Mouse (Mus musculus) midbrain, postnatal 0 days (tissue): ENCODE measurements around the gene Sipa1l1. TPM values are rescaled to one million over a fixed set of nuclear protein-coding genes. Genes with fewer than 3 reads are reported as not detected.
A peak's percentile ranks its signal among the peaks of the same experiment; 100 is the strongest.

Source experiments
- ATAC-seq: fragments of 200-750 bp; cut with Nextera tagmentation; 2 replicates; pipeline ENCODE4 v1.8.0; 2017; ENCODE audit warnings: moderate number of reproducible peaks, mild to moderate bottlenecking, moderate TSS enrichment, moderate library complexity; ENCODE audit not compliant: low FRiP score
- DNase-seq: peaks from one replicate; pipeline ENCODE4 v3.0.0-alpha.2; 2015; ENCODE audit warnings: low spot score
- H3K27ac ChIP-seq: fragments of 300-500 bp; sonication (generic); 2 replicates; pipeline ENCODE4 v1.5.1; 2014; ENCODE audit warnings: low read depth, mild to moderate bottlenecking, low read length, mixed read lengths
- H3K27me3 ChIP-seq: fragments of 300-500 bp; sonication (generic); 2 replicates; pipeline ENCODE4 v1.6.1; 2014; ENCODE audit warnings: low read length, control low read depth, mixed read lengths; ENCODE audit not compliant: insufficient read depth
- H3K36me3 ChIP-seq: fragments of 300-500 bp; sonication (generic); 2 replicates; pipeline ENCODE4 v1.6.1; 2014; ENCODE audit warnings: low read length, control low read depth, mixed read lengths; ENCODE audit not compliant: insufficient read depth
- H3K4me1 ChIP-seq: fragments of 300-500 bp; sonication (generic); 2 replicates; pipeline ENCODE4 v1.6.1; 2014; ENCODE audit warnings: mild to moderate bottlenecking, control low read depth, antibody characterized with exemption, low read length, mixed read lengths; ENCODE audit not compliant: insufficient read depth
- H3K4me2 ChIP-seq: fragments of 300-500 bp; sonication (generic); 2 replicates; pipeline ENCODE4 v1.6.1; 2014; ENCODE audit warnings: low read depth, mild to moderate bottlenecking, low read length, mixed read lengths; ENCODE audit not compliant: poor library complexity, severe bottlenecking
- H3K4me3 ChIP-seq: fragments of 300-500 bp; sonication (generic); 2 replicates; pipeline ENCODE4 v1.5.1; 2014; ENCODE audit warnings: low read depth, mild to moderate bottlenecking, low read length, moderate library complexity
- H3K9ac ChIP-seq: fragments of 300-500 bp; sonication (generic); replicated peaks from 2 replicates; pipeline ENCODE4 v1.6.1; 2014; ENCODE audit warnings: mild to moderate bottlenecking, low read length, moderate library complexity, mixed read lengths; ENCODE audit not compliant: poor library complexity, severe bottlenecking
- H3K9me3 ChIP-seq: fragments of 300-500 bp; sonication (generic); 2 replicates; pipeline ENCODE4 v1.6.1; 2016; ENCODE audit warnings: low read length, control low read depth
- CTCF ChIP-seq: IDR thresholded peaks from 2 replicates; pipeline ENCODE4 v1.5.1; 2016; ENCODE audit warnings: antibody characterized with exemption, mild to moderate bottlenecking
- WGBS: fragments of 180-500 bp; shearing (Covaris S2); extraction: QIAGEN DNeasy Blood & Tissue Kit; methylation state at CpG from one replicate; pipeline ENCODE4 v1.1.7; 2014; 5-methylcytosine and 5-hydroxymethylcytosine counted together
- polyA plus RNA-seq: library from polyadenylated mRNA; unstranded; fragments of >200 nt; fragmentation: Nextera tagmentation; extraction: Ambion mirVana; gene quantifications from 2 replicates; pipeline ENCODE4 v1.2.1, GENCODE M21; 2015
- total RNA-seq: library from RNA; depleted of rRNA; stranded (reverse); fragments of >200 nt; gene quantifications from 2 replicates; pipeline ENCODE4 v1.2.3, GENCODE M21; 2014

The Sipa1l1 gene
- total and polyA plus RNA-seq, 2 experiments from 2014 or later: 7.1 to 22.2 TPM

DNA sequence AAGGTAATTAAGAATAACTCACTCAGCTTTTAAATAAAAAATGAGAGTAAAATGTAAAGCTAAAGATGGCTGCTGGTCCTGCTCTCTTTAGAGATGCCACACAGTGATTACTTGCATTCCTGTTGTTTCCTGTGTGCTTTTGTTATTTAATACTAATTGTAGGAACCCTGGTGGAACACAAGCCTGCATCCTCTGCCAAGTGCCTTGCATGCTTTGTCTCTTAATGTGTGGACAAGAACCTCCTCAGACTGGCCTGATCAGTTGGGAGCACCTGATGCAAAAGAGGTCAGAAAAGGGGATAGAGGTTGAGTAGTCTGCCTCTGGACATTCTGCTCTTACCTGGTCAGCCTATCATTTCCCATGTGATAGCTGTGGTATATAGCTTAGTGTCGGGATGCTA, 107.5 kb downstream of the Sipa1l1 start:
- TF ChIP-seq CTCF: no peak
- Histone ChIP-seq H3K4me1 (no peaks in the 10 kb centered on the region), H3K27me3 (no peaks in the 10 kb centered on the region), H3K9me3 (no peaks in the 10 kb centered on the region), H3K4me2 (no peak overlapping the region), H3K9ac (no peak overlapping the region), H3K4me3 (no peak overlapping the region), H3K36me3 (no peaks in the 10 kb centered on the region), H3K27ac (no peak overlapping the region)
- WGBS: 100% methylated on average over 1 of the region's 1 CpGs
- DNase-seq (no peak), ATAC-seq (no peak)

DNA sequence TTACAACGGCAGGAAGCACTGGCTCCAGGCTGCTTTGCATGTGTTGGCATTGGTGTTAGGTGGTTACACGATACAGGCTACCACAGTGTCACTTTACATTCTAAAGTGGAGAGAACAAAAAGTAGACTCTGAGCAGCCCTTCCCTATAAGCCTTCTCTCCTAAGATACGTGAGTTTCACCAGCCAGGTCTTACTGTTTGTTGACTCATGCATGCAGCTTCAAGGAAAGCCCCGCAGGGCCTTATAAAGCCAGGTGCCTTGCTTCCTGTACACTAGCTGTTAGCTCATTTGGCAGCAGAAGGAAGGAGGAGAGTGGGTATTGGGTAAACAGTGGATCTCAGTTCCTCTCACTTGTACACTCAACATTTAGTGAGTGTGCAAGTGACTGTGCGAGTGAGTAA, 115.5 kb downstream of the Sipa1l1 start:
- H3K27me3 ChIP-seq: no peaks in the 10 kb centered on the region
- WGBS: 82% methylated on average over 5 of the region's 5 CpGs
- no peak for TF ChIP-seq CTCF
- H3K36me3 ChIP-seq: no peaks in the 10 kb centered on the region
- ATAC-seq: no peak
- H3K9me3 ChIP-seq: no peaks in the 10 kb centered on the region
- DNase-seq: no peak
- H3K27ac ChIP-seq: no peak overlapping the region
- no peak overlapping the region for H3K9ac ChIP-seq
- H3K4me3 ChIP-seq: no peak overlapping the region
- peaks cover 3% of the 10 kb centered on the region for H3K4me1 ChIP-seq
- H3K4me2 ChIP-seq: no peak overlapping the region

DNA sequence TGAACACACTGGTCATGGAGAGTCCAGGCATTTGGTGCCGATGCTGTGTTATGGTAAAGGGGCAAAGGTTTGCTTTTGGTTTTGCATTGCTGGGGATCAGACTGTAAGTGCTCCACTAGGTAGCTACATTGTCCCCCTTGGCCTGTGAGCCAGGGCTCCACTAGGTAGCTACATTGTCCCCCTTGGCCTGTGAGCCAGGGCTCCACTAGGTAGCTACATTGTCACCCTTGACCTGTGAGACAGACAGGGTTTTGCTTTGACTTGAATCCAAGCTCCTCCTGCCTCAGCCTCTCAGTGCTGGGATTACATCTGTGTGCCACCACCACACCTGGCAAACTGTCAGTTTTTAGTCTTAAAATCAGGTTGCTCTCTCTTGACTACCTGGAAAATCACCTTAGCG, 115.9 kb downstream of the Sipa1l1 start:
- peaks cover 3% of the 10 kb centered on the region for H3K4me1 ChIP-seq
- H3K4me3 ChIP-seq: no peak overlapping the region
- H3K36me3 ChIP-seq: no peaks in the 10 kb centered on the region
- 93% methylated on average over 2 of the region's 2 CpGs for WGBS
- H3K27ac ChIP-seq: no peak overlapping the region
- no peak overlapping the region for H3K9ac ChIP-seq
- H3K4me2 ChIP-seq: no peak overlapping the region
- no peak for DNase-seq
- no peaks in the 10 kb centered on the region for H3K9me3 ChIP-seq
- no peak for TF ChIP-seq CTCF
- no peak for ATAC-seq
- no peaks in the 10 kb centered on the region for H3K27me3 ChIP-seq

DNA sequence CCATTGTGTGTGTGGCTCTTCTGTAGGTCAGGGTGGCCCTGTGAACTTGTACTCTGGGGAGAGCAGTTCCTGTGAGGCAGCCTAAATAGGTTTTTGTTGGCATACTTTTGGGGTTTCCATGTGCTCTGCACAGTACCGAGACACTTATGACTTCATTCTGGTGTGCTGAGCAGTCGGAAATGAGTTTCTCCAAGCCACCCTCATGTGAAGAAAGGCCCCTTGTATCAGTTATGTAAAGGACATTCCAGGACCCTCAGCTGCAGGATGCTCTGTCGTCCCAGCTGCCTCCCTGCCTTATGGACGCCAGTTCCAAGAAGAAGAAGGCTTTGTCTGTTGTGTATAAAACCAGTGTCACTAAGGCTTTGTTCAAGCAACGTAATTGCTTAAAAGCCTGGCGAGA, 116.9 kb downstream of the Sipa1l1 start:
- Histone ChIP-seq H3K4me1 (peaks cover 3% of the 10 kb centered on the region), H3K27me3 (no peaks in the 10 kb centered on the region), H3K4me2 (no peak overlapping the region), H3K36me3 (no peaks in the 10 kb centered on the region), H3K4me3 (no peak overlapping the region), H3K9ac (no peak overlapping the region), H3K9me3 (no peaks in the 10 kb centered on the region), H3K27ac (no peak overlapping the region)
- DNase-seq (peak; percentile 40), ATAC-seq (no peak)
- WGBS: 43% methylated on average over 6 of the region's 6 CpGs
- no peak for TF ChIP-seq CTCF

DNA sequence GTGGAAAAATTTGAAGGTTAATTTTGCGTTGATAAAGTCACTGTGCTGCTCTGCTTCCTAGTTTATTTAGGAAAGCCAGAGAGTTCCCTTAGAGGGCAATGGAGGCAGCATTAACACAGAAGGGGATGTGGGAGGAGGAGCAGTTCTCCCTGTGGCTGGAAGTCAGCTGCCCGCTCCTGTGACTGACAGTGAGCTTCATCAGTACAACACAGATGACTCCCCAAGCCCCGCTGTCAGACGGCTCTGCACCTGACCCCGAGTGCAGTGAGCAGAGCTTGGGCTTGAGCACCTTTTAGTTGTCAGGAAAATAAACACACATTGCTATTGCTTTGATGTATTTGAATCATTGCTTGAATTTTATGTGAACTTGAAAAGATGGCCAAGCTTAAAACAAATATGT, 117.7 kb downstream of the Sipa1l1 start:
- Histone ChIP-seq H3K36me3 (no peaks in the 10 kb centered on the region), H3K9ac (no peak overlapping the region), H3K9me3 (no peaks in the 10 kb centered on the region), H3K27ac (no peak overlapping the region), H3K4me3 (no peak overlapping the region), H3K4me2 (no peak overlapping the region), H3K27me3 (no peaks in the 10 kb centered on the region), H3K4me1 (peaks cover 3% of the 10 kb centered on the region)
- DNase-seq (no peak), ATAC-seq (no peak)
- WGBS: 40% methylated on average over 5 of the region's 5 CpGs
- no peak for TF ChIP-seq CTCF

DNA sequence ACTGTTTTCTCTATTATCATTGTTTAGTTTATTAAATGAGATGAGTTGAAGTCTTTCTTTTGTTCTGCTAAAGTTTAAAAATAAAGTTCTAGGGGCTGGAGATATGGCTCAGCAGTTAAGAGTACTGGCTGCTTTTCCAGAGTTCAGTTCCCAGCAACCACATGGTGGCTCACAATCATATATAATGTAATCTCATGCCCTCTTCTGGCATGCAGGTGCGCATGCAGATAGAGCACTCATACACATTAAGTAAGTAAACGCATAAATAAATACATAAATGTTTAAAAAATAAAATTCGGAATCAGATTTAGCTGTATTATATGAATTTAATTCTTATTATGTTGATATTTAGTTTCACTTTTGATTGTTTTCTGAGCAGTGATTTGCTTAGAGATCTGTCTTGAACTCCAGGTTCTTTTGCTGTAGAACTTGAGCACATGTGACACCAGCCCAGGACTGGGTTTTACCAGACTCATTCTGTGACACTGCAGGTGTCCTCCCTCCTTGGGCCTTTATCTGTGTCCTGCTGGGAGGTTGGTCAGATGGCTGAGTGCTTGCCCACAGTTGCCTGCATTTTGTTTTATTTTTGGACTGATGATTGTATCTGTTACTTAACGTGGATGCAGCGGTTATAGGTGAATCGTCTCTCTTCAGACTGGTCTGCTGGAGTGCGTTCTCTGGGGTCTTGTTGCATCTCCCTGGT, 124.6 kb downstream of the Sipa1l1 start:
- ATAC-seq: no peak

More for the DNA sequence above, 124.6 kb downstream of the Sipa1l1 start:
- Histone ChIP-seq H3K4me3 (no peak overlapping the region), H3K4me1 (no peaks in the 10 kb centered on the region), H3K4me2 (no peak overlapping the region), H3K27me3 (no peaks in the 10 kb centered on the region), H3K36me3 (no peaks in the 10 kb centered on the region), H3K9ac (no peak overlapping the region), H3K9me3 (no peaks in the 10 kb centered on the region), H3K27ac (no peak overlapping the region)
- DNase-seq: no peak
- WGBS: 93% methylated on average over 7 of the region's 7 CpGs
- TF ChIP-seq CTCF: no peak
